Mouse (Mus musculus) urinary bladder, postnatal 14 days (tissue): ENCODE measurements around the gene Mllt11.

ENCODE experiments used
- DNase-seq: peaks from one replicate; pipeline ENCODE4 v3.0.0; 2021; ENCODE audit warnings: low spot score

Mllt11 gene

DNA sequence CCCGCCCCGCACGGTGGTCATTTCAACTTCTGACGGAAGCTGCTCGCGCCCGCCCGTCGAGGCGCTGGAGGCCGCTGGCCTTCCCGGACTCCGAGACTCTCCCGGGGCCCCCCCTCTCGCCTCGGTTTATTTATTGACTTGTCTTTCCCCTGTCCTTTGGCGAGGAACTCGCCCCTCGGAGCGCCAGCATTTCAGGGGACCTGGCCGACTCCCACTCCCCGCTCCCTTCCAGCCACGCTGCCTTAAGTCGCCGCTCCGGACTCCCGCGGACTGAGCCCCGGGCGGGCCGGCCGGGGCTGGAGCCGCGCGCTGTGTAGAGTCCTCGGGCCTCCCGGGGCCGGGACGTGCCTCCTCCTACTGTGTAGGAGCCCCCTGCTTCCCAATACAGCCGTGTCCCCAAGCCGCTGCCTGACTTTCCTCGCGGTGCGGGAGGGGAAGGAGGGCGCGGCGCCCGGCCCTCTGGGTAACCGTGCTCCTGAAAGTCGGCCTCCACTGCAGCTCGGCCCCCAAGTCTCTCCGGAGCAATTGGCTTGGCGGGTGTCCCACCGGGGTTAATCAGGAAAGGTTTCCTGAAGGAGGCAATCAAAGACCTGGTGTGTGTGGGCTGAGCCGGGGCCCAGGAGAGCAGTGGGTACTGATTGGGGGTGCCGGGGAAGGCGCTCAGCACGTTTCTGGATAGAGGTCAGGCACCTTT lies 58.6 kb downstream of the Mllt11 start:
- DNase-seq, result peak; percentile 29

DNA sequence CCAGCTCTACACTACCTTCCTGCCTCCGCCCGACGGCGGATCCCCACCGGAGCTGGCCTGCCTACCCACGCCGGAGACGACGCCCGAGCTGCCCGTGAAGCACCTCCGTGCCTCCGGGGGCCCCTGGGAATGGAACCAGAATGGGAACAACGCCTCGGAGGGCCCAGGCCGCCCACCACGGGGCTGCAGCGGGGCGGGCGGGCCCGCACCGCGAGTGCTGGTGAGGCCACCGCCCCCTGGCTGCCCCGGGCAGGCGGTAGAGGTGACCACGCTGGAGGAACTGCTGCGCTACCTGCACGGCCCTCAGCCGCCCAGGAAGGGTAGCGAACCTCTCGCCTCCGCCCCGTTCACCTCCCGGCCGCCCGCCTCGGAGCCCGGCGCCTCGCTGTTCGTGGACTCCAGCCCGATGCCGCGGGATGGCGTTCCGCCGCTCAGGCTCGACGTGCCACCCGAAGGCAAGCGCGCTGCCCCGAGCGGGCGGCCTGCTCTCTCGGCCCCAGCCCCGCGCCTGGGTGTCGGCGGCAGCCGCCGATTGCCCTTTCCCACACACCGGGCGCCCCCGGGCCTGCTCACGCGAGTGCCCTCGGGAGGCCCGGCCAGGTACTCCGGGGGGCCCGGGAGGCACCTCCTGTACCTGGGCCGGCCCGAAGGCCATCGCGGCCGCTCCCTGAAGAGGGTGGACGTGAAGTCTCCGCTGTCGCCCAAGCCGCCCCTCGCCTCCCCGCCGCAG lies 59.3 kb downstream of the Mllt11 start:
- DNase-seq, result no peak

DNA sequence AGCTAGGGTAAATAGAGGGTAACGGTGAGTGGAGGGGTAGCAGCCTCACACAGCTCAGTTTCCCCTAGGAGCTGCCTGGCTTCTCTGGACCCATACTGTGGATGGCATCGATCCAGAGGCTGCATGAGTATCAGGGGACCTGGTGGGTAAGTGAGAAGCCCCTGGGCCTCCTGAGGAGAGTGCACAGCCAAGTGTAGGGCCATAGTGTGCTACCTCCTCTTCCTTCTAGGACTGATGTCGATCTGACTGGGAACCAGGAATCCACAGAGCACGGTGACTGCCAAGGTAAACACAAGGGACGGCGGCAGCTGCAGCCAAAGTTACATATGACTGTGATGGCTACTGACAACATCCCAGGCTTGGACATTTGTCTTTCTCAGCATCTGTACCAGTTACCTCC lies 60.9 kb downstream of the Mllt11 start:
- DNase-seq, result peak; percentile 23

DNA sequence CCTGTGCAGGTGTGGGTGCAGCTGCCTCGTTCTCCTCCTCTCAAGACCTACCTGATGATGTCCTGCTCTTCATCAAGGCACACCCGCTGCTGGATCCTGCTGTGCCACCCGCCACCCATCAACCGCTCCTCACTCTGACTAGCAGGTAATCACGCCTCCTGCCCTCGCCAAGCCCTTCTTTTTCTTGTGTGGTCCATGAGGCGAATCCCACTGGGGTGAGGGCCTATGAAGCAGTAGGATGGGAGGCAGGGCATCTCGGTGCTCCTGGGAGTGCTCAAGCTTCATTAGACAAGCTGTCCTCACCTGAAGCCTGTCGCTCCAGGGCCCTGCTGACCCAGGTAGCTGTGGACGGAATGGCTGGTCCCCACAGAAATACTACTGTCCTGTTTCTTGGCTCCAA lies 62.0 kb downstream of the Mllt11 start:
- no peak for DNase-seq
